Mouse (Mus musculus): ENCODE results near the gene Polg2. TPM values are rescaled to one million over a fixed set of nuclear protein-coding genes. Genes with fewer than 3 reads are reported as not detected.
"Not testable (repeated sequence)": the region's sequence is repeated elsewhere in the genome, so short reads cannot be mapped to it uniquely, and the experiment has no call there.

The Polg2 gene
- polyA plus RNA-seq, 1 experiment from 2014 or later = 13.3 TPM

DNA sequence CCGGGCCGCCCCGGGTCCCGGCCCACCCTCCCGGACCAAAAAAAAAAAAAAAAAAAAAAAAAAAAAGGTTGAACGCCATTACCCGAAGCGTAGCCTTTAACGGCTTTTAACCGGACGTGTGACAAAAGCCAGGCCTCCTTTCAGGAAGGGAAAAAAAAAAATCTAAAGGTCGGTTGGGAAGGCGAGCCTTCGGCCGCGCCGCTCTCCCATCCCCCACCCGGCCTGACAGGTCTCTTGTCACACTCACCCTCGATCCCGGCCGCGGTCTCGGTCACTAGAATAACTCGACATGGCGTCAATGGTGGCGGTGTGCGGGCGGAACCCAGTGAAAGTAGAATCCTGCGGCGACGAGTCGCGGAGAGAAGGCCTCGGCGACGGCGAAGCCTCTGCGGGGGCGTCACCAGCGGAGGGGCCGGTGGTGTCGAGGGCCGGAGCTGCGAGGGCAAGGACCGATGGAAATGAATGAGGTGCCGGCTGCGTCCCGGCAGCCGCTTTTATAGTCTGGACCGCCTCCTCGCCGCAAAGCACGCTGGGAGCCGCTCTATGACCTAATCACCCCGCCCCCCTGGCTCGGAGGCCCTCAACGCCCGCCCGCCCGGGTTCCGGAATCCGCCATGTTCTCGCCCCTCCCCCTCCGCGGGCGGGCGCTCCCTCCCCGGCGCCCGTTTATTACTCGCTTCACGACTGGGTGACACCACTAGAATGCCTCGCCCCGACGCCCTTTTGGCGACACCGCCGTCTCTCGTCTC, 8.9 kb upstream of the Polg2 start:
- H3K4me2 ChIP-seq = peak overlapping the region; percentile 69; the same call in 1 of the 2 replicates
- peak; percentile 78 for ATAC-seq (ENCODE audit: insufficient number of reproducible peaks, low FRiP score, low TSS enrichment, low read depth)
- H3K9ac ChIP-seq = peak overlapping the region; percentile 95
- H3K9me3 ChIP-seq = no peaks in the 10 kb centered on the region
- H3K4me1 ChIP-seq = peaks cover 10% of the 10 kb centered on the region
- peak overlapping the region; percentile 82 for H3K4me3 ChIP-seq
- under 1% methylated on average over 70 of the region's 79 CpGs for WGBS
- H3K27ac ChIP-seq = peak overlapping the region; percentile 97
- H3K27me3 ChIP-seq = no peaks in the 10 kb centered on the region
- peaks cover 35% of the 10 kb centered on the region for H3K36me3 ChIP-seq

DNA sequence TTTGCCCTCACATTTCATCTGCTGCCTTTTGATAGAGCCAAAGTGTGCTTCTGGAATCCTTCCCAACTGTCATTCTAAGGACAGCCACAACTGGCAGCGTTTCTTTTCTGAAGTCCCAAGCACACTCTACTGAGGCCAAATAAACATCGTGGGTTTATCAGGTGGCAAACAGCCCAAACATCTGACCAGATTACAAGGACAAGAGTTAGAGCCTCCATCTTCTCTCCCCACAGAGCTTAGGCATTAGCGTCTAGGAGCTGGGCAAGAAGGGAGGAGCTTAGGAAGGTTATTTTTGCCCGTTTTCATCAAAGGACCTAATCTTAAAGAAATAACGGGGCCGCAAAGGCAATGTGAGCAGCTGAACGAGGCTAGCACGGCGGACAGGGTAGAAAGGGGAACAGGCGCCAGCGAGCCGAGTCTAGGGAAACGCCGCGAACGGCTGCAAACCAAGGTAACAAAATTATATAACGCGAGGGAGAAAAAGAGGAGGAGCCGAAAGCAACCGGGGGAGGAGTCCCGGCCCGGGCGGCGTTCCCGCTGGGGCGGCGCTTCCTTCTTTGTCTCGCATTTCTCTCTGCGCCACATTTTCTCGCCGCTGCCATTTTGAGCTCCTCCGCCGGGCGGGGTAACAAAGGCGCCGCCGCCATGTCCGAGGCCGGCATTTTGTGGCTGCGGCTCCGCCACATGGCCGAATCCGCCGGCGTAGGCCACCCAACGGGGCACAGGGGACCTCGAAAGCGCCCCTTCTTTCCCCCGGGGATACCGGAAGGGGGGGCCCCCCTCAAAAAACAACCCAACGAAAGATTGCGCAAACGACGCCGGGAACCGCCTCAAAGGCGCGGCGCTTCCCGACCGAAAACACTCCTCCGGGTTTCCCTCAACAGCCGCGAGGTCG, 8.0 kb upstream of the Polg2 start:
- H3K9me3 ChIP-seq = no peaks in the 10 kb centered on the region
- H3K9ac ChIP-seq = peak overlapping the region; percentile 95
- H3K4me1 ChIP-seq = peaks cover 15% of the 10 kb centered on the region
- H3K4me2 ChIP-seq = peak overlapping the region; percentile 61
- peaks cover 38% of the 10 kb centered on the region for H3K36me3 ChIP-seq
- H3K27me3 ChIP-seq = no peaks in the 10 kb centered on the region
- no peak; the same call in 1 of the 2 replicates for ATAC-seq (ENCODE audit: insufficient number of reproducible peaks, low FRiP score, low TSS enrichment, low read depth)
- H3K4me3 ChIP-seq = peak overlapping the region; percentile 82
- H3K27ac ChIP-seq = peak overlapping the region; percentile 97
- WGBS = 0% methylated on average over 65 of the region's 65 CpGs

DNA sequence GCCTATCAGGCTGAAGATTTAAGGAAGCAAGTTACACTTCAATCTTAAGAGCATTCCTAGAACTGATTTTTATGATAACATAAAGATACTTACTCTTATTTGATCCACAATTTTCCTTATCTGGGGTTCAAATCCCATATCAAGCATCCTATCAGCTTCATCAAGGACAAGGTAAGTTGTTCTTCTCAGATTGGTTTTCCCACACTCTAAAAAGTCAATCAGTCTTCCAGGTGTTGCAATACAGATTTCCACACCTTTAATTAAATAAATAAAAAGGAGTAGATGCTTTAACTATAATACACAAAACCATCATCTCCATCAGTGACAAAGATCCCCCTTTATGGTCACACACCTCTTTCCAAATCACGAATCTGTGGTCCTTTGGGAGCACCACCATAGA, 5.7 kb upstream of the Polg2 start:
- no peaks in the 10 kb centered on the region for H3K9me3 ChIP-seq
- no peak overlapping the region for H3K27ac ChIP-seq
- H3K4me2 ChIP-seq = no peak overlapping the region
- no peak for ATAC-seq (ENCODE audit: insufficient number of reproducible peaks, low FRiP score, low TSS enrichment, low read depth)
- WGBS = 65% methylated on average over 1 of the region's 1 CpGs
- peaks cover 10% of the 10 kb centered on the region for H3K4me1 ChIP-seq
- no peak overlapping the region for H3K9ac ChIP-seq
- H3K36me3 ChIP-seq = peaks cover 49% of the 10 kb centered on the region
- no peaks in the 10 kb centered on the region for H3K27me3 ChIP-seq
- no peak overlapping the region for H3K4me3 ChIP-seq

DNA sequence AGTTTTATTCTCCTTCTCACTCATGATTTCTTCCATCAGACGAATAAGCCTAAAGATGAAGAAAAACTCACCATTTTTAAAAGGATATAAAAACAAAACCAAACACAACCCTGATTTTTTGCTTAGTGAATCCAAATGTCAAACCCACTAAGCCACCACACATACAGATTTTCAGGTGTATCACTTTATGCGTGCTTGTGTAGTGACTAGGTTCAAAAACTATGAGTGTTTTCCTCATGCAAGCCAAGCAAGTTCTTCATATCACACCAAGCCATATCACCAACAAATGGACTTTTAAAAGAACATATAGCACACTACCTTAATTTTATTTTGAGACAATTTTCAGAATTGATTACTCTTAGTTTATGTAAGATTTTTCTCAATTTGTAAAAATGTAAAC, 5.1 kb upstream of the Polg2 start:
- no peaks in the 10 kb centered on the region for H3K9me3 ChIP-seq
- H3K4me3 ChIP-seq = no peak overlapping the region
- H3K4me2 ChIP-seq = no peak overlapping the region
- H3K27ac ChIP-seq = no peak overlapping the region
- no peak for ATAC-seq (ENCODE audit: insufficient number of reproducible peaks, low FRiP score, low TSS enrichment, low read depth)
- 80% methylated on average over 2 of the region's 2 CpGs for WGBS
- peaks cover 49% of the 10 kb centered on the region for H3K36me3 ChIP-seq
- H3K27me3 ChIP-seq = no peaks in the 10 kb centered on the region
- no peak overlapping the region for H3K9ac ChIP-seq
- H3K4me1 ChIP-seq = peaks cover 10% of the 10 kb centered on the region

DNA sequence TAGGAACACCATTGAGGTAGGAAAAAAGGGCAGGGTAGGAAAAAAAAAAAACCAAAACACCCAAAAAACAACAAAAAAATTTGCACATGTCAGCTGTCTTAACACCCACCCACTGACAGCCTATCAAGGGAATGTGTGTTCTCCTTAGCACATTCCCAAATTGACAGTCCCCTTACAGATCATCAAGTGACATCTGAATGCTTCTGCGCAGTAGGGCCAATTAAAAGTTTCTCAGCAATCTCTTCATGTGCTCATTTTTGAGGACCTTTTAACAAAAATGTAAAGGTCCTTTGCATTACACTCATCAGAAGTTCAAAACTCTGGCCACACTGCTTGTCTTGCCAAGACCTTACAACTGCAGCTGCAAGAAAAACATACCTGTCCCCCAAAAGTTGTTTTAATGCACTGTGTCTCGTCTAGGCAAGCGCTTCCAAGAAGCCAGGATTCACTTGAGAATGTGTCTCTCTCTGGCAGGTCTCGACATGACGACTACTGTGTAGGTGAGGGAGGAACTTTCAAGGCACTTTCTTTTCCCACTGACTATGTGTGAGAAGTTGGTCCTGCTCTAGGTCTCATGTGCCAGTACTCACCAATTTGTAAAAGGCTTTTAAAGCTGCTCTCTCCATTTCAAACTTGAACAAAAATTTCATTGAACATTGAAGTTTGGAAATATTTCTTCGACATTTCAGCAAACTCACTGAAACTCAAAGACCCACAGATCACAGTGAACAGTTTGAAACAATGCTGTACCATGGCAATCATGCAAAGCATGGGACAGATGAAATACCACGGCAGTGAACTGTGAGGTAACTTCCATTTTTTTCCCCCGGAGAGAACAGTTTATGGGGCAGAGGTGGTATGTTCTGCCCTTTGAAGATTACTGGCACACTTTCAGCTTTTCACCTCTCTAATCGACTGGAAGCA, 3.8 kb upstream of the Polg2 start:
- Histone ChIP-seq H3K4me2 (no peak overlapping the region), H3K9me3 (no peaks in the 10 kb centered on the region), H3K4me3 (no peak overlapping the region), H3K4me1 (peaks cover 10% of the 10 kb centered on the region), H3K27me3 (no peaks in the 10 kb centered on the region), H3K27ac (no peak overlapping the region), H3K36me3 (peaks cover 49% of the 10 kb centered on the region), H3K9ac (no peak overlapping the region)
- no peak for ATAC-seq (ENCODE audit: insufficient number of reproducible peaks, low FRiP score, low TSS enrichment, low read depth)
- WGBS = 69% methylated on average over 9 of the region's 9 CpGs

DNA sequence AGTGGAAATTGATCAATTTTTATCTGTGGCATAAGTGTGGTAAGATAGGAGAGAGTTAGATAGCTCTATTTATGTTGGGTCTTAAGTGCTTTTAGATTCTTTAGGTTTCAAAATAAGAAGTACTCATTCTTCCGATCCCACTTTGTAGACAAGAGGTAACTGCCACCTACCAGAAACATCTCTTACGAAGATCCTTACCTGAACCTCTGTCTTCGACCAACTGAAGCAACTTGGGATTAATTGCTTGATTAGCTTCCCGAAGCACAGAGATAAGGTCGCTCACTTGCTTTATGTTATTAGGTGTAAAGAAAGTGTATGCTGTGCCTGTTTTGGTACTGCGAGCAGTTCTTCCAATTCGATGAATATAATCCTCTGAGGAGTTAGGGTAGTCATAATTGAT, 2.9 kb upstream of the Polg2 start:
- H3K36me3 ChIP-seq = peaks cover 49% of the 10 kb centered on the region
- H3K9ac ChIP-seq; ATAC-seq (ENCODE audit: insufficient number of reproducible peaks, low FRiP score, low TSS enrichment, low read depth); H3K27me3 ChIP-seq; H3K9me3 ChIP-seq; H3K4me2 ChIP-seq; H3K27ac ChIP-seq; H3K4me3 ChIP-seq: not testable (repeated sequence)
- H3K4me1 ChIP-seq = peaks cover 15% of the 10 kb centered on the region
- WGBS = 88% methylated on average over 7 of the region's 7 CpGs

DNA sequence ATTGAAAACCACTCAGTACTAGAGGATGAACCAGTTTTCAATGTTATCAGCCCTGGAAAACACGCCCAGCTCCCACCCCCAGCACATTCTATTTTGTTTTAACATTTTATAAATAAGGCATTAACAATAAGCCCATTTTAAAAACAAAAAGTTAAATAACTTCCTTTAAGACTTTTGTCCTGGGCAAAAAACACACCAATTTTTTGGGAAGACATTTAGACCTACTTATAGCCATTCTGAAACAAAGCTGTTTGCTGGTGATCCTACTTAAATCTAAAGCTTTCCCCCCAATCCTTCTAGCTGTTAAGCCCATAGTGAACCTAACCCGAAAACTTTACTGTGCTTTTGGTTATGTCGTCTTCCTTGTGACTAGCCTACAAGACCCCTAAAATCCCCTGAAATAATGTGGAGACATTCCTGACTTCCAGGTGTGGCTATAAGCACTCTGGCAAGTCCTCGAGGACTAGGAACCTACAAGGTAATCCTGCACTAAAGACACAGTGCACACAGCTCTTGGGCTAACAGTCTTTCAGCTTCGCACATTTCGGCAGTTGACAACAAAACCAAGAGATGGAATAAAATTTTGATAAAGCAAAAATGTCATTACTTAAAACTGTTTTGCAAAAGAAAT, 1.4 kb upstream of the Polg2 start:
- Histone ChIP-seq H3K9ac (no peak overlapping the region), H3K27me3 (no peaks in the 10 kb centered on the region), H3K27ac (no peak overlapping the region), H3K4me1 (peaks cover 13% of the 10 kb centered on the region), H3K4me3 (no peak overlapping the region), H3K36me3 (peaks cover 47% of the 10 kb centered on the region), H3K9me3 (no peaks in the 10 kb centered on the region), H3K4me2 (no peak overlapping the region)
- 72% methylated on average over 6 of the region's 6 CpGs for WGBS
- ATAC-seq (ENCODE audit: insufficient number of reproducible peaks, low FRiP score, low TSS enrichment, low read depth) = no peak

DNA sequence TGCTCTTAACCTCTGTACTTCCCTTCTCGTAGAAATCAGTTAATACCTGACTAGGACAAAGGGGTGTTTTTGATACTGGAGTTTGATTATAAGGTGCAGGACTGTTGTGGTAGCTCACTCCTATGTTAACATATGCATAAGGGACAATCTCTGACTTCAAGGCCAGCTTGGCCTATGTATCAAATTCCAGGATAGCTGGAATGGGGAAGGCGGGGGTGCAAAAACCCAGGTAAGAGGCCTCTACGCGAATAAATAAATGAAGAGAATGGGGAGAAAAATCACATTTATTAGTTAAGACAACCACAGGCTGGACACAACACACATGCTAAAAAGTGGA, 720 bp upstream of the Polg2 start:
- peaks cover 10% of the 10 kb centered on the region for H3K4me1 ChIP-seq
- WGBS = 59% methylated on average over 4 of the region's 4 CpGs
- H3K36me3 ChIP-seq = peaks cover 47% of the 10 kb centered on the region
- ATAC-seq (ENCODE audit: insufficient number of reproducible peaks, low FRiP score, low TSS enrichment, low read depth) = no peak
- H3K27ac ChIP-seq = peak overlapping the region; percentile 99
- H3K4me3 ChIP-seq = peak overlapping the region; percentile 85; the same call in 1 of the 2 replicates
- no peaks in the 10 kb centered on the region for H3K9me3 ChIP-seq
- peak overlapping the region; percentile 60; the same call in 1 of the 2 replicates for H3K4me2 ChIP-seq
- H3K27me3 ChIP-seq = no peaks in the 10 kb centered on the region
- H3K9ac ChIP-seq = no peak overlapping the region

DNA sequence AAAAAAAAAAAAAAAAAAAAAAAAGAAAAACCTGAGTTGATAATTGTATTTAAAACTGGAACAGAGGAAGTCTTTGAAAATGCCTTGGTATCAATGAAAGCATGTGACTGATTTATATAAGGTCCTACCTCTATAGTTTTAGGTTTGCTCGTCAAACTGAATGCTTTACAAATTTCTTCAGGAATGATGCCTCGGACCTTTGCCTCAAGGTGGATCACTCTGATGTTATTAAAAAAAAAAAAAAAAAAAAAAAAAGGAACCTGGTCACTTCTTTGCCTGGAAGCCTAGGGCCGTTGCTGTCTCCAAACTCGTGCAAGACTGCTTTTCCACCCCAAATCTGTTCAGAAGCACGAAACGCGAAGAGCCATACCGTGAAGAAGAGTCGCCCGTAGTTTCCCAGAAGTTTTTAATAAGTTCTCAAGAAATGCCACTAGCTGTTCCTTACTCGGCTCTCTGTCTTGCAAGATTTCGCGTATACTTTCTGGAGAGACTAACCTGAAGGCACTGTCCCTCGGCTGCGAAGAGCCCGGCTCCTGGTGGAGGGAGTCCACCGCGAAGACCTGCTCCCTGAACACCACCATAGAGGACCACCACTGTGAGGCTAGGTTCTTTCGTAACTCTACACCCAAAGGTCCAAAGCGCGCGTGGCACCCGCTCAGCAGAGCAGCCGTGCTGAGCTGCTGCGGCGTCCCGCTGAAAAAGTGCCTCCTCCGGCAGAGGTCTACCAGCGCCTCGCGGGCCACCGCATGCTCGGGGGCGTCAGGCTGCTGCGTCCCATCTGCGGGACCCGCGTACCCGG, 549 bp downstream of the Polg2 start:
- Histone ChIP-seq H3K4me2 (peak overlapping the region; percentile 60), H3K9me3 (no peaks in the 10 kb centered on the region), H3K36me3 (peaks cover 47% of the 10 kb centered on the region), H3K27me3 (no peaks in the 10 kb centered on the region), H3K4me3 (peak overlapping the region; percentile 85), H3K4me1 (peaks cover 10% of the 10 kb centered on the region), H3K9ac (peak overlapping the region; percentile 84), H3K27ac (peak overlapping the region; percentile 99)
- ATAC-seq (ENCODE audit: insufficient number of reproducible peaks, low FRiP score, low TSS enrichment, low read depth) = peak; percentile 79
- 1% methylated on average over 39 of the region's 39 CpGs for WGBS

DNA sequence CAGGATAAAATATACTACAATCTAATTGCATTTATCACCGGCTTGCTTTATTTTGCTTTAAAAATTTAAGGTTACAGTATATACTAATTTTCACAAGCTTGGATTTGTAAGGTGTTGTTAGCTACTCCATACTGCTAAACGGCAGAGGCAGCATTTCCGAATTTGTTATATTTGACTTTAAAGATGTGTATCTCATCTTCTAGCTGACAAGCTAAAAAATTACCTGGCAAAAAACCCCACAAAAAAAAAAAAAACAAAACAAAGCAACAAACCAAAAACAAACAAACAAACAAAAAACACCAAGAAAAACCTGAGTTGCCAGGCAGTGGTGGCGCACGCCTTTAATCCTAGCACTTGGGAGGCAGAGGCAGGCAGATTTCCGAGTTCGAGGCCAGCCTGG, 1.2 kb downstream of the Polg2 start:
- 87% methylated on average over 7 of the region's 7 CpGs for WGBS
- peak overlapping the region; percentile 60 for H3K4me2 ChIP-seq
- 0 out of 2 replicates have a peak overlapping the region, but pooled peaks have one; percentile 85 for H3K4me3 ChIP-seq
- no peak overlapping the region for H3K9ac ChIP-seq
- no peak for ATAC-seq (ENCODE audit: insufficient number of reproducible peaks, low FRiP score, low TSS enrichment, low read depth)
- H3K4me1 ChIP-seq = peaks cover 10% of the 10 kb centered on the region
- no peak overlapping the region for H3K27ac ChIP-seq
- no peaks in the 10 kb centered on the region for H3K9me3 ChIP-seq
- H3K27me3 ChIP-seq = no peaks in the 10 kb centered on the region
- peaks cover 47% of the 10 kb centered on the region for H3K36me3 ChIP-seq

All from limb, embryonic 15.5 days (tissue).